28 mouse cellular contexts compared by ENCODE assay signal in genomic region chr17:36093936-36094335, GRCm38 (mm10). TPM values are rescaled to one million over a fixed set of nuclear protein-coding genes. Genes with fewer than 3 reads are reported as not detected.
A peak's percentile ranks its signal among the peaks of the same experiment; 100 is the strongest.
DNase-seq lines count a peak whose midpoint lies in the region; ATAC-seq lines count a peak whose summit lies in the region.
"Had no signal": no experiment of that assay in that cellular context is flagged by ENCODE, and none has a peak within 500 bp of the region (broad histone marks: within the 10 kb centered on the region; RNA-seq: fewer than 3 reads in every experiment).

No protein-coding gene starts in this region.

- H3K4me3 ChIP-seq in heart, embryonic 10.5 days: no peak overlapping the region
- no peak overlapping the region for H3K4me3 ChIP-seq in limb, embryonic 11.5 days (ENCODE audit: low read depth, low read length)
- no peak overlapping the region for H3K4me3 ChIP-seq in limb, embryonic 10.5 days
- H3K4me3 ChIP-seq in midbrain, embryonic 14.5 days (replicated peaks; ENCODE audit: low read depth, low read length): no peak overlapping the region
- H3K4me3 ChIP-seq: embryonic facial prominence, embryonic 13.5 days; embryonic facial prominence, embryonic 15.5 days; erythroblast, embryonic 14.5 days; forebrain, embryonic 10.5 days; forebrain, embryonic 12.5 days had no signal

- DNase-seq in heart, adult 11 months: peak; percentile 33
- no peak for DNase-seq in heart, embryonic 10.5 days (ENCODE audit: low spot score)
- DNase-seq in limb, embryonic 11.5 days (ENCODE audit: low spot score): peak; percentile 17
- no peak for DNase-seq in limb, embryonic 10.5 days (ENCODE audit: low spot score)
- DNase-seq in ZHBTc4 (ENCODE audit: low read depth, low spot score): peak; percentile 66
- no peak for DNase-seq in midbrain, embryonic 14.5 days
- DNase-seq: adrenal gland, adult 2 months; adrenal gland, postnatal 10 days; adrenal gland, postnatal 25 days; B cell, adult 2 months; cerebellum, adult 11 months; cerebellum, adult 18-20 months; cerebellum, adult 8-10 months; cerebellum, adult 9-11 months; cerebellum, postnatal 14 days; cerebellum, postnatal 36 days; embryo, embryonic 11 days had no signal

- no peaks in the 10 kb centered on the region for H3K4me1 ChIP-seq in heart, embryonic 10.5 days
- H3K4me1 ChIP-seq in limb, embryonic 11.5 days (ENCODE audit: control insufficient read depth, insufficient read depth, low read length): no peaks in the 10 kb centered on the region
- no peaks in the 10 kb centered on the region for H3K4me1 ChIP-seq in limb, embryonic 10.5 days
- no peaks in the 10 kb centered on the region for H3K4me1 ChIP-seq in midbrain, embryonic 14.5 days (ENCODE audit: control insufficient read depth, insufficient read depth, low read length)
- H3K4me1 ChIP-seq: embryonic facial prominence, embryonic 13.5 days; embryonic facial prominence, embryonic 15.5 days; forebrain, embryonic 10.5 days; forebrain, embryonic 12.5 days had no signal

- no peak overlapping the region for H3K27ac ChIP-seq in heart, embryonic 10.5 days
- no peak overlapping the region for H3K27ac ChIP-seq in limb, embryonic 11.5 days (replicated peaks; ENCODE audit: low read depth, low read length)
- H3K27ac ChIP-seq in limb, embryonic 10.5 days: no peak overlapping the region
- no peak overlapping the region for H3K27ac ChIP-seq in midbrain, embryonic 14.5 days (replicated peaks; ENCODE audit: low read depth, low read length)
- H3K27ac ChIP-seq: embryonic facial prominence, embryonic 13.5 days; embryonic facial prominence, embryonic 15.5 days; forebrain, embryonic 10.5 days; forebrain, embryonic 12.5 days had no signal

- peaks cover 12% of the 10 kb centered on the region; the same call in 1 of the 2 replicates for H3K27me3 ChIP-seq in heart, embryonic 10.5 days (ENCODE audit: insufficient read depth, poor library complexity, severe bottlenecking)
- no peaks in the 10 kb centered on the region for H3K27me3 ChIP-seq in limb, embryonic 11.5 days (ENCODE audit: control insufficient read depth, insufficient read depth, low read length)
- H3K27me3 ChIP-seq in limb, embryonic 10.5 days (ENCODE audit: low read depth, poor library complexity, severe bottlenecking): no peaks in the 10 kb centered on the region
- no peaks in the 10 kb centered on the region for H3K27me3 ChIP-seq in midbrain, embryonic 14.5 days (ENCODE audit: control insufficient read depth, insufficient read depth, low read length)
- H3K27me3 ChIP-seq: CH12.LX; forebrain, embryonic 12.5 days had no signal

- no peaks in the 10 kb centered on the region for H3K36me3 ChIP-seq in heart, embryonic 10.5 days
- H3K36me3 ChIP-seq in limb, embryonic 11.5 days (ENCODE audit: control insufficient read depth, insufficient read depth, low read length): no peaks in the 10 kb centered on the region
- H3K36me3 ChIP-seq in limb, embryonic 10.5 days: no peaks in the 10 kb centered on the region
- no peaks in the 10 kb centered on the region for H3K36me3 ChIP-seq in midbrain, embryonic 14.5 days (ENCODE audit: control insufficient read depth, insufficient read depth, low read length)
- H3K36me3 ChIP-seq: embryonic facial prominence, embryonic 13.5 days; embryonic facial prominence, embryonic 15.5 days; forebrain, embryonic 10.5 days; forebrain, embryonic 12.5 days had no signal

- H3K4me2 ChIP-seq in limb, embryonic 11.5 days (ENCODE audit: low read depth, severe bottlenecking): no peak overlapping the region
- no peak overlapping the region for H3K4me2 ChIP-seq in midbrain, embryonic 14.5 days (ENCODE audit: low read length)
- H3K4me2 ChIP-seq: embryonic facial prominence, embryonic 13.5 days; embryonic facial prominence, embryonic 15.5 days; forebrain, embryonic 12.5 days had no signal

- 21% methylated on average over 3 of the region's 3 CpGs for WGBS in heart, embryonic 10.5 days
- 26% methylated on average over 3 of the region's 3 CpGs for WGBS in limb, embryonic 11.5 days
- 28% methylated on average over 3 of the region's 3 CpGs for WGBS in limb, embryonic 10.5 days
- 31% methylated on average over 3 of the region's 3 CpGs for WGBS in midbrain, embryonic 14.5 days

- no peaks in the 10 kb centered on the region for H3K9me3 ChIP-seq in heart, embryonic 10.5 days
- no peaks in the 10 kb centered on the region for H3K9me3 ChIP-seq in limb, embryonic 11.5 days (ENCODE audit: control insufficient read depth, low read length)
- H3K9me3 ChIP-seq in limb, embryonic 10.5 days (replicated peaks): no peaks in the 10 kb centered on the region
- no peaks in the 10 kb centered on the region for H3K9me3 ChIP-seq in midbrain, embryonic 14.5 days (ENCODE audit: control insufficient read depth, low read length)
- H3K9me3 ChIP-seq: embryonic facial prominence, embryonic 13.5 days; embryonic facial prominence, embryonic 15.5 days; forebrain, embryonic 10.5 days; forebrain, embryonic 12.5 days had no signal

- ATAC-seq in limb, embryonic 11.5 days (ENCODE audit: insufficient number of reproducible peaks, low FRiP score, low TSS enrichment, low read depth): no peak
- no peak for ATAC-seq in midbrain, embryonic 14.5 days (ENCODE audit: low FRiP score, low TSS enrichment)
- ATAC-seq: CD4-positive, CD25-positive, alpha-beta regulatory T cell, adult 4 months; forebrain, embryonic 14.5 days; forebrain, embryonic 16.5 days had no signal

- H3K9ac ChIP-seq in limb, embryonic 11.5 days (ENCODE audit: low read length): no peak overlapping the region
- no peak overlapping the region for H3K9ac ChIP-seq in midbrain, embryonic 14.5 days (replicated peaks; ENCODE audit: low read length)
- H3K9ac ChIP-seq: embryonic facial prominence, embryonic 13.5 days; embryonic facial prominence, embryonic 15.5 days; forebrain, embryonic 12.5 days had no signal

RNA-seq across cellular contexts. Expression of gene Gm19684, which starts 27.5 kb away (rescaled TPM):
- not detected in 2 replicates for polyA plus RNA-seq in heart, embryonic 10.5 days (2016; fragmentation: Nextera tagmentation; extraction: Ambion mirVana)
- polyA plus RNA-seq in limb, embryonic 11.5 days (2014; fragmentation: Nextera tagmentation; extraction: Ambion mirVana): not detected in 2 replicates
- not detected in 2 replicates for polyA plus RNA-seq in limb, embryonic 10.5 days (2016; fragmentation: Nextera tagmentation; extraction: Ambion mirVana)
- not detected in 2 replicates for polyA plus RNA-seq in midbrain, embryonic 14.5 days (2014; fragmentation: Nextera tagmentation; extraction: Ambion mirVana)
- polyA plus RNA-seq: brain, embryonic 14.5 days; embryonic facial prominence, embryonic 11.5 days; embryonic facial prominence, embryonic 13.5 days; embryonic facial prominence, embryonic 15.5 days; erythroblast, embryonic 14.5 days; forebrain, embryonic 10.5 days; forebrain, embryonic 12.5 days; forebrain, embryonic 14.5 days; forebrain, embryonic 16.5 days had no signal

RNA-seq across cellular contexts. Expression of gene Gm7030, which starts 35.3 kb away (rescaled TPM):
- polyA plus RNA-seq in heart, embryonic 10.5 days (2016; fragmentation: Nextera tagmentation; extraction: Ambion mirVana): not detected in 2 replicates
- not detected in 2 replicates for polyA plus RNA-seq in limb, embryonic 11.5 days (2014; fragmentation: Nextera tagmentation; extraction: Ambion mirVana)
- not detected in 2 replicates for polyA plus RNA-seq in limb, embryonic 10.5 days (2016; fragmentation: Nextera tagmentation; extraction: Ambion mirVana)
- polyA plus RNA-seq in midbrain, embryonic 14.5 days (2014; fragmentation: Nextera tagmentation; extraction: Ambion mirVana): not detected in 2 replicates
- polyA plus RNA-seq: adrenal gland, adult 2 months; brain, embryonic 14.5 days; embryonic facial prominence, embryonic 11.5 days; embryonic facial prominence, embryonic 13.5 days; embryonic facial prominence, embryonic 15.5 days; forebrain, embryonic 10.5 days; forebrain, embryonic 12.5 days; forebrain, embryonic 14.5 days; forebrain, embryonic 16.5 days had no signal

RNA-seq across cellular contexts. Expression of gene Gm11127, which starts 35.8 kb away (rescaled TPM):
- polyA plus RNA-seq in heart, embryonic 10.5 days (2016; fragmentation: Nextera tagmentation; extraction: Ambion mirVana): not detected in 2 replicates
- polyA plus RNA-seq in limb, embryonic 11.5 days (2014; fragmentation: Nextera tagmentation; extraction: Ambion mirVana): not detected in 2 replicates
- not detected in 2 replicates for polyA plus RNA-seq in limb, embryonic 10.5 days (2016; fragmentation: Nextera tagmentation; extraction: Ambion mirVana)
- not detected in 2 replicates for polyA plus RNA-seq in midbrain, embryonic 14.5 days (2014; fragmentation: Nextera tagmentation; extraction: Ambion mirVana)
- polyA plus RNA-seq: adrenal gland, adult 2 months; brain, embryonic 14.5 days; CD4-positive, CD25-positive, alpha-beta regulatory T cell, adult 4 months; embryonic facial prominence, embryonic 11.5 days; embryonic facial prominence, embryonic 13.5 days; erythroblast, embryonic 14.5 days; forebrain, embryonic 10.5 days; forebrain, embryonic 12.5 days; forebrain, embryonic 14.5 days had no signal

RNA-seq across cellular contexts. Expression of gene Gm6034, which starts 51.2 kb away (rescaled TPM):
- not detected in 2 replicates for polyA plus RNA-seq in heart, embryonic 10.5 days (2016; fragmentation: Nextera tagmentation; extraction: Ambion mirVana)
- not detected in 2 replicates for polyA plus RNA-seq in limb, embryonic 11.5 days (2014; fragmentation: Nextera tagmentation; extraction: Ambion mirVana)
- polyA plus RNA-seq in limb, embryonic 10.5 days (2016; fragmentation: Nextera tagmentation; extraction: Ambion mirVana): not detected in 2 replicates
- polyA plus RNA-seq in midbrain, embryonic 14.5 days (2014; fragmentation: Nextera tagmentation; extraction: Ambion mirVana): not detected in 2 replicates
- polyA plus RNA-seq: brain, embryonic 14.5 days; embryonic facial prominence, embryonic 11.5 days; embryonic facial prominence, embryonic 13.5 days; embryonic facial prominence, embryonic 15.5 days; erythroblast, embryonic 14.5 days; forebrain, embryonic 10.5 days; forebrain, embryonic 12.5 days; forebrain, embryonic 14.5 days; forebrain, embryonic 16.5 days had no signal

RNA-seq across cellular contexts. Expression of gene H2-T22, which starts 51.4 kb away (rescaled TPM):
- 4.4 and 7.2 TPM in 2 replicates for polyA plus RNA-seq in heart, embryonic 10.5 days (2016; fragmentation: Nextera tagmentation; extraction: Ambion mirVana)
- 10.2 and 13.7 TPM in 2 replicates for polyA plus RNA-seq in limb, embryonic 11.5 days (2014; fragmentation: Nextera tagmentation; extraction: Ambion mirVana)
- 5.6 and 9.7 TPM in 2 replicates for polyA plus RNA-seq in limb, embryonic 10.5 days (2016; fragmentation: Nextera tagmentation; extraction: Ambion mirVana)
- polyA plus RNA-seq in midbrain, embryonic 14.5 days (2014; fragmentation: Nextera tagmentation; extraction: Ambion mirVana): 4.8 and 7.5 TPM in 2 replicates

Comparison
In these comparisons a context has a peak if more than half of its experiments do, and no peak if none do; other contexts are left out.
1. DNase-seq: peak in heart, adult 11 months (single experiment), limb, embryonic 11.5 days (single experiment) and ZHBTc4 (single experiment); none in heart, embryonic 10.5 days (single experiment), limb, embryonic 10.5 days (single experiment) and midbrain, embryonic 14.5 days (single experiment).